Mouse (Mus musculus) thymus, postnatal 0 days (tissue): ENCODE measurements around the gene Btbd6. TPM values are rescaled to one million over a fixed set of nuclear protein-coding genes. Genes with fewer than 3 reads are reported as not detected.

Source experiments
- DNase-seq: peaks from one replicate; pipeline ENCODE4 v3.0.0-alpha.2; 2015; ENCODE audit warnings: low spot score
- polyA plus RNA-seq: library from polyadenylated mRNA; unstranded; fragments of >200 nt; fragmentation: Nextera tagmentation; extraction: Ambion mirVana; gene quantifications from 2 replicates; pipeline ENCODE4 v1.2.1, GENCODE M21; 2015

The Btbd6 gene
- polyA plus RNA-seq, 1 experiment from 2014 or later = 18.0 TPM

DNA sequence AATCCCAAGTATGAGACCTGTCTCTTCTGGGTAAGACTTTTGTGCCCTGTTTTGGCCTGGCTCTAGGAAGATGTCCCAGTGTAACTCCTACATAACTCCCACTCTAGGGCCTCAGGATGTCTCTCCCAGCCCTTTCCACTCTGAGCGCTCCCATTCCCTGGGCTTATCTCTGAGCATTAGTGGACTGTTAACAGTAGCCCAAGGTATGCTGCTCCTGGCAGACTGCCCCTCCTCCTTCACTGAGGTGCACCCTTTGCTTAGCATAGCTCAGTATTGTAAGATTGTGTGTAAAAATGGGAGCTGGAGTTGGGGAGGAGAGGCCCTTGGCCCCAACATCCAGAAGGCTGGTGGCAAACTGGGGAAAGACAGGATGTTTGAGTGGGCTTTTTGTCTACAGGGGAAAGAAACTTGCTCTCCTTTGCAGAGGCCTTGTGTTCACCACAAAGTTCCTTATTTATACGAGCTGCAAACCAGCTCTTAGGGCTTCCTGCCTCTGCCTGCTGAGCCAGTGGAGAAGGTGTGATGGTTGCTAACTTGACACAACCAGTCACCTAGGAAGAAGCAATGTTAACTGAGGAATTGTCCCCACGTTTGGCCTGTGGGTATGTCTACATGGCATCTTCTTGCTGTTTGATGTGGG is 23.2 kb upstream of the Btbd6 start:
- DNase-seq = no peak

DNA sequence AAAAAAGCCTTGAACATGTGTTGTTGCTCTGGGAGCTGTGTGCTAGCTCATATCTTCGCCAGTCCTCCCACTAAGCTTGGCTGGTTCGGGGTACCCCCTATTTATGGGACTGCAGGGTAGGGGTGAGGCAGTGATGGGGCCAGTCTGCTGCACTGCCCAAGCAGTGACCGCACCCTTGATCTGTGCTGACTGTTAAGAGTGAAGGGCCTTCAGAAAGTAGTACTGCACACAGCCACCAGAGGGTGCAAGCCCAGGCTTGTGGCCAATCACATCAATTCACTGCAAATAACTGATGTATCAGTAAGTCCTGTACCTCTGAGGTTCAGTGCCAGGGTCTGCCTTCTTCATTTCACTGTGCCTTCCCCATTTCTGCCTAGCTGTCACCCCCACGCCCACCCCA is 20.5 kb upstream of the Btbd6 start:
- peak; percentile 44 for DNase-seq

DNA sequence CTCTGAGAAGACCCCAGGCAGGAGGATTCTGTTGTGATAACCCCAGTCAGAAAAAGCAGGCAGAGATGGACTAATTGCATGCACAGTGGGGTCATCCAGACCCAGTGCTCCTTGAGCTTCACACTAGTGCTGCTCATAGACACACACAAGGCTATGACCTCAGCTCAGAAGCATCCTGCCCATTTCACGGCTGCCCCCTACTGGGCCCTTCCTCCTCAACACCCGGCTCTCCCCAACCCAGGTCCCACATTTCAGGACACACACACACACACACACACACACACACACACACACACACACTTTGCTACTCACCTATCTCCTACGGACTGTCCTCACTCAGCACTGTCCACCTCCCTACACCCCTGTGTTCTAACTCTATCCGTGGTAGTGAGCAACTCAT is 18.0 kb upstream of the Btbd6 start:
- peak; percentile 50 for DNase-seq

DNA sequence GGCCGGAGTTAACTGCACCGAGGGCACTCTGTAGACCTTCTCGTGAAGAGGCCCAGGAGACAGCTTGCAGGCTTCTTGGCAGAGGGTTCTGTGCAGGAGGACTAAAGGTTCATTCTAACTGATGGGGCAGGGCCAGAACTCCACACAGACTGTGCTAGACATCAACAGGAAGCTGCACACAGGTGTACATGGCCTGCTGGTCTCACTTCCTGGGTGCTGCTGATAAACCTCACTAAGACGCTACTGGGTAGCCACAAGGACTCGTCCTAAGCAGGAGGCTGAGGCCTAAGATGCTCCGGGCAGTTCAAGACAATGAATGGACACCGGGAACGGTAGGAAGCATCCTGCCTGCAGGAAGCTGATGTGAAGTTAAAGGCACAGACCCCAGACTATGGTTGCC is 16.9 kb upstream of the Btbd6 start:
- peak; percentile 70 for DNase-seq

DNA sequence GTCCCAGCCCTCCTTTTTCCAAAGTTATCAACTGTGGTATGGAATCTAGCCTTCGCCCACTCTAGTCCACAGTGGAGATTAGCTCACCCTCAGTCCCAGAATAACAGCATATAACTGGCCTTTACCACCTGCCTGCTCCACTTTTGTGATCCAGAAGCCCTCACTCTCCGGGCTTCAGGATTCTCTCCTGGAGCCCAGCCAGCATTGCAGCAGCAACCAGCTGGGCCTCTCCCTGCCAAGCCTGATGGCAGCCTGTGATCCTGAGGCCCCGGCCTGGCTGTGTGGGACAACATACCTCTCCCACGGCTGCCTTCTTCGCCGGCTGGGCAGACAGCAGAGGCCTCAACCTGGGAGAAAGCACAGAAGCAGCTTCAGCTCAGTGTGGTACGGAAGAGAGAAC is 14.9 kb upstream of the Btbd6 start:
- no peak for DNase-seq

DNA sequence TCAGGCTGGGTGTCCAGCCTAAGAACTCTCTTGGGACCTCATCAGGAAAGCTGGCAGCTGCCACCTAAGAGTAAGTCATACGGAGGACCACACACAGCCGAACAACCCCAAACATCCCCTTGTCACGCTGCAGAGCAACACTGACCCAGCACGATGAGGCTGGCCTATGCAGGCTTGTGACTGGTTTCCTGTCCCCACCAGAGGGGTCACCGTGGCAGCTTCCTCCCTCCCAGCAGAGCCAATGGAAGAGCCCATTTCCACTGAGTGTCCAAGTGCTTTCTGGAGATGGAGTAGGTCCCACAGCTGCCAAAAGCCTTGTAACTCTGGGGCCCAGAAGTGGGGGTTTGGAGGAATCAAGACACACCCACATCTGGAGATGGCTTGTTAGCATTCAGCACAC is 14.4 kb upstream of the Btbd6 start:
- DNase-seq = no peak

DNA sequence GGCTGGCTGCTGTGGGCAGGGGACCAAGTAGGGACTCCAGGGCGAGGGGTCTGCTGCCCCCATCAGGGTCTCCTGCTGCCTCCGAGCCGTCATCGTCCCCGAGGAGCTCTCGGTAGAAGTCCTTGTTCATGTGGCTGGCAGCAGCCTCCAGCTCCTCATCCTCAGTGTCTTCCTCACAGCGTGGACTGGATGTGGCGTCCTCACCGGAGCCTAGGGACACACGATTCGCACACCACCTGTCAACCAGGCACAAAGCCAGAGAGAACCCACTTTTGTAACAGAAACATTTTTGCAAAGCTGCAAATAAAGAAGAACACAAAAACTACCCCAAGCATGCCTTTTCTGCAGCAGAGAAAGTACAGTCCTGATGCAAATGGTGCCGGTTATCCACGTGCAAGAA is 10.5 kb upstream of the Btbd6 start:
- no peak for DNase-seq

DNA sequence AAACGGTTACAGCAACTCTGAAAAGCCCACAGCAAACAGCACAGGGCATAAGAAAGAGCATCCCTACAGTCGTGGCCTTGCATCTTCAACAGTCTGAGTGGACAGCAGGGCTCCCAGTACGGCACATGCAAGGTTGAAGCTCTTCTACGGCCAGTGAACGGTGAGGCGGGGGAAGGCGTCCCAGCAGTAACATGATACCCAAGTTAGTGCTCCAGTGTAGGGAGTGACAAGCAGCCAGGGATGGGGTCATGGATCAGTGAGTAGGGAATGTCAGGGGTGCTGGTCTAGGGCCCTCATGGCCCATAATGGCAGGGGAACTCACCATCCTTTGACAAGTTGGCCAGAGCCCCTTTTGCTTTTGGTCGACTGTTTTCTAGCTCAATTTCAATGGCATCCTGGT is 7.3 kb upstream of the Btbd6 start:
- DNase-seq = no peak

DNA sequence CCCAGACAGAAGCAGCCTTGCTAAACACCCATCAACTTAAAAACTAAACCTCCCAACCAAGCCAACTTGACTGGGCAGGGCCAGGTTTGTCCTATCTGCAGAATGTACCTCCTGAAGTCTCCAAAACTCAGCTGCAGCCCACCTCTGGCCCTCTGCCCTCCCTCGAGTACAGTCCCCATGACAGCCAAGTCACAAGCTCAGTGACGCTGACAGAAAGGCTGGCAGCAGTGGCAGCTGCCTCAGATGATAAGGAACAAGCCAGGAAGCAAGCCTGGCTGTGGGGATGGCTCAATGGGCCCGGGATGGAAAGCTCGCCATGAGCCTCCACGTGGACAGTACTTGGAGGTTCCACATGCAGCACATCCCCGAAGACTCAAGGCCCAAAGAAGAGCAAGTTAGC is 6.7 kb upstream of the Btbd6 start:
- DNase-seq = no peak

DNA sequence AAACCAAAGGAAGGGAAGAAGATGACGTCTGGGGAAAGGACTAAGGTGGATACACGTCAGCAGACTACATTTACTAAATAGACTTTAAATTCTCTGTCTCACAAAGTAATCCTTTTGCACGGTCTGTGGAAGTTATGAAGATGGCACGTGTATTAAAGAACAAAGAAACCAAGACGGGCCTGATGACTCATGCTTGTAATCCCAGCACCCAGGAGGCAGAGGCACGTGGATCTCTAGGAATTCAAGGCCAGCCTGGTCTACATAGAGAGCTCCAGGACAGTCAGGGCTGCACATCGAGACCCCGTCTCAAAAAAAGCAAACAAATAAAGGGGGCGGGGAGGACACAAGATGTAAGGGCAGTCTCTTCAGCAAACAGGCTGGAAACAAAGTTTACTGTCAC is 1.5 kb upstream of the Btbd6 start:
- DNase-seq = no peak

DNA sequence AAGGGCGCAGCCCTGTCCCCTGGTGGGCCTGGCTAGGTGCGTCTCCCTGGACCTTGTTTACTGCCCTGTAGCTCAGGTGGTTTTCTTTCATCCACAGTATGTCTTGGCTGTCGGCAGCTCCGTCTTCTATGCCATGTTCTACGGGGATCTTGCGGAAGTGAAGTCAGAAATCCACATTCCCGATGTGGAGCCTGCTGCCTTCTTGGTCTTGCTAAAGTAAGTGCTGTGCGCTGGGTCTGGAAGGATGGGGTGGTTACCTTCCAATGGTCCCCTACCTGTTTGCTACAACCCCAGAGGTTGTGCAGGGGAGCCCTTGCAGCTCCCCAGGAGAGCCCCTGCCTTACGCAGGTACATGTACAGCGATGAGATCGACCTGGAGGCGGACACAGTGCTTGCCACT is 874 bp downstream of the Btbd6 start:
- no peak for DNase-seq

DNA sequence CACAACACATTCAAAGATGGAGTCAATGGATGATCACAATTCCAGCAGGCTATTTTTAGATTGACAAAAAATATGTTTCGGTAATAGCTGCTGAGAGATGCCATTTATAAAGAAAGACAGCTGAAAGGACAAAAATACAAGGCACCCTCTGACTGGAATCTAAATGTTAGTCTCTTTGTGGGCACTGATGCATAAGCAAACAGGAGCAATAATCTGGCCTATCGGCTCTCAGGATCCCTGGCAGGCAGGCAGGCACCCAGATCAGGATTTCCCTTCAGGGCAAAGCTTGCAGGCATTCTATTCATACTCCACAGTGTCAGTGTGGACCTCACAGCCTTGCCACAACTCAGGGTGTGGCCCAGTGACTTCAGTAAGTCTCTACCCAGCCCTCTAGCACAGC is 5.7 kb downstream of the Btbd6 start:
- no peak for DNase-seq

DNA sequence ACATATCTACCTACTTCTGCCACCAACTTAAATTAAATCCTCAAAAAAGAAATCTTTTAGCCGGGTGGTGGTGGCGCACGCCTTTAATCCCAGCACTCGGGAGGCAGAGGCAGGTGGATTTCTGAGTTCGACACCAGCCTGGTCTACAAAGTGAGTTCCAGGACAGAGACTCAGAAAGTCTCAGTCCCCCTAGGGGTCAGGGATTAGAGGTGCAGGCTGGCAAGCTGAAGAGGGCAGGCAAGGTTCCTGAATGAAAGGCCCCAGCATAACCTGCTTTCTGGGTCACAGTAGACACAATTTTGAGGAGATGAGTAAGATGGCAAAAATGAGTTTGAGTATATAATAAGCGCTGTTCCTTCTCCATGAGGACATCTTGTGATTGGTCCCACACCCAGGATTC is 9.1 kb downstream of the Btbd6 start:
- DNase-seq = peak; percentile 49

DNA sequence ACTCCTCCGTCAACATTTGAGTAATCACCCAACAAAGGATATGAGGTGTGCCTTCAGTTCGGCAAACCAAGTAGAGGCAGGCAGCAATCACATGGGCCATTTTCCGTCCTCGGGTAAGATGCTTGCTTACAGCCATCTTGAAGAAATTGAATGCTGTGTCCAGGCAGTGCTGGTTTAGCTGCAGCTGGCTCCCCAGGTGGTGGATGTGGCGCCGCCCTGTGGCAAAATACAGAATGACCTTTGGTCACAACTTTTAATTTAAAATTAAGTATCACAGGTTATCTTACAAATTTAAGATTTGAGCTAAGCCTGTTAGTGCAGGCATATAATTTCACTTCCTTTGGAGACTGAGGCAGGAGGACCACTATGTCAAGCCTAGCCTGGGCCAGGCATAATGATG is 11.6 kb downstream of the Btbd6 start:
- DNase-seq = peak; percentile 40

DNA sequence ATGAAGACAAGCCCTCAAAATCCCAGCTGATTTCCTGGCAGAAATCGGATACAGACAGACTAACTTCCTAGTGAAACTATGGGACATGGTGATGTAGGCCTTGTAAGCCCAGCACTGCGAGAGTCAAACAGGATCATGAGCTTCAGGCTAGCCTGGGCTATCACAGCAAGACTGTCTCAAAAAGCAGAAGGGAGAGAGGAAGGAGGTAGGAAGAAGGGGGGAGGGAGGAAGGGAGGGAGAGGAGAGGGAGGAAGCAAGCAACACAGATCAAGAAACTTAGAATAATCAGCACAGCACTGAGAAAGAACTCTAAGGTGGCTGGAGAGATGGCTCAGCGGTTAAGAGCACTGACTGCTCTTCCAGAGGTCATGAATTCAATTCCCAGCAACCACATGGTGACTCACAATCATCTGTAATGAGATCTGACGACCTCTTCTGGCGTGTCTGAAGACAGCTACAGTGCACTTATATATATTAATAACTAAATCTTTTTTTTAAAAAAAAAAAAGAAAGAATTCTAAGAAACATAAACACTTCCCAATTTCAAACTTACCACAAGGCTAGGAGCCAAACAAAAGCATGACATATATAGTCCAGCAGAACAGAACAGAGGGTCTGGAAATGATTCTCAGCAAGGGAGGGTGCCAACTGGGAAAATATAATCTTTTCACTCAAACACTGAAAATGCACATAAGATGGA is 14.6 kb downstream of the Btbd6 start:
- DNase-seq = no peak

DNA sequence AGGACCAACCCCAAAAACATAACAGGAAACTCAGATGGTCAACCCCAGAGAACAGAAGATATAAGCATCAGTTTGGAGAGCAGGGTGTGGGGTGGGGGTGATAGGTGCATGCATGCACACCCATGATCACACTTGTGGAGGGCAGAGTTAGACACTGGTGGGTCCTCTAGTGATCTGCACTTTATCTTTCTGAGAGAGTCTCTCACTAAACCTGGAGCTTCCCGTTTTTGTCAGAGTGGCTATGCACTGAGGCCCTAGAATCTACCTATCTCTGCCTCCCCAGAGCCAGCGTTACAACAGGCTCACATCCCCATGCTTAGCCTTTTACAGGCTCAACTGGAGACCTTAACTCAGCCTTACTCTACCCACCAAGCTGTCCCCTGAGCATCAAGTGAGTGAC is 15.2 kb downstream of the Btbd6 start:
- DNase-seq = no peak

DNA sequence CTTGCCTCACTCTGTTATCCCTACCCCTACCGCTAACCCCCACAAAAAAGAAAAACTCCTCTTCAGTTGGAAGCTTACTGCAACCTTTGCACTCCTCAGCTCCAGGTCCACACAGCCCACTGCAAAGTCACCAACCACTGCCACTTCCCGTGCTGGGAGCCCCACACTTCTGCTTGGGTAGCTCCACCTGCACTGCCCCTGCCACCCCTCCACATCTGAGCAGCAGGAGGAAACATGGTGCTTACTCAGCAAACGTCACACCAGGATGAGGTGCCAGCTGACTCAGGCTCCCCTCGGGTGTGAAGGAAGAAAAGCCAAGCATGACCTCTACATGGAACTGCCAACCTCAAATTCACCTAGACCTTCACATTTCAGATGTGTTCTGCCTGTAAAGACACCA is 17.9 kb downstream of the Btbd6 start:
- peak; percentile 89 for DNase-seq

DNA sequence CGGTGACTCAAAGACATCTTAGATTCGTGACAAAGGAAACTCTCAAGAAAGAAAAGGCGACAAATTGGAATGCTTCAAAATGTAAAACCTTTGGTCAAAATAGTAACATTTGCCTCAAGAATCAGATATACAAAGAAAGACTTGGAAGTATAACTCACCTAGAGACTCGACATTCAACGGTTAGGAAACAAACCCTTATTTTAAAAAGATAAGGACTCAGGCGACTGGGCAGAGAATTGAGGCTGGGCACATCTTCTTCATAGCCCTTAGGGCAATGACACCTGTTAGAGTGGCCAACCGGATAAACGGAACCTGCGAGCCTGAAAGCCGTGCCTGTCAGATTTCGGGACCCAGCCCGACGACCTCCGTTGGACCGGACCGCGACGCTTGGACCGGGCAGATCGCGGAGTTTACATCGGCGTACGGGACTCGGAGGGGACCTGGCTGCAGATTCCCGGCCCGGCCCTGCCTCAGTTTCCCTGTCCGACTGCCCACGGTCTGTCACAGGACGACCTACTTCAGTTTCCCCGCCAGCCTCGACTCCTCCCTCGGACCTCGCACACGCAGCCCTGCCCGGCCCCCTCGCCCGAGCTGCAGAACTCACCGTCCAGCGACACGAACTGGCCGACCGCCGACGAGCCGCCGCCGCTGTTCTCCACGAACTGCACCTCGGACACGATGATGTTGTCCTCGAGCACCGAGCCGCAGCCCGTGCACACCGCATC is 23.4 kb downstream of the Btbd6 start:
- no peak for DNase-seq

DNA sequence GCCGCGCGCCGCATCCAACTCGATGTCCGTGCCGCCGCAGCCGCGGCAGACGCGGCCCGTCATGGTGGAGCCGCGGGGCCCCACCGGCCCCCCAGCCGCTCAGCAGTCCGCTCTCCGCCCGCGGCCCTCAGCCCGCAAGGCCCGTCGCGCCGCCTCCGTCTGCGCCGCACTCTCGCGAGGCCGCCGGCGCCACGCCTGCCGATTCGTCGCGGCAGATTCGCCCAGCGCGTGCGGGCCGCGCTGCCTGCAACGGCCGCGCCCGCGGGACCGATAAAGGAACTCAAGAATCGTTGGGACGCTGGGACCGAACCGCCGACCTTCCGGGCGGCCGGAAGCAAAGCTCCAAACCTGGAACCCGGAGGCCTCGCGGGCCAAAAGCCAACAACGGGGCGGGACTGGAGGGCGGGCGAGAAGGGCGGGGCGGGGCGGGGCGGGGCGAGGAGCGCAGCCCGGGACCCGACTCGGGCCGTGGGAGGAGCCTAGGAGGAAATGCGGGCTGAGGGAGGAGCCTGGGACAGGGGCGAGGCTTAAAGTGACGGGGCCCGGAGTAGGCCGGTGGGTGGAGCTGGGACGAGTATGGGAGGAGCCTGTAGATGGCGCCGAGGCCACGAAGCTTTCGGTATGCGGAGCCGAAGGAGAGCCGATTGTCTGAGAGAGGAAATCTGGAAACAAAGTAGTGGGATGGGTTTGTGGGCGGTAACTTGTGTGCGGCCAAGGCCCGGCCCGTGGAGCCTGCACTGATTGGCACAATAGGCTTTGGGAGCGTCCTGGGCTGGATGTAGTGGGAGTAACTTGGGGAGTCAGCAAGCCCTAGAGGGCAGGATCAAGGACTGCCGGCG is 24.2 kb downstream of the Btbd6 start, which contains the start of gene Brf1:
Gene Brf1 (minus strand): TSS at position 411 of the 839 bp plus-strand sequence.
- peak; percentile 98 for DNase-seq

DNA sequence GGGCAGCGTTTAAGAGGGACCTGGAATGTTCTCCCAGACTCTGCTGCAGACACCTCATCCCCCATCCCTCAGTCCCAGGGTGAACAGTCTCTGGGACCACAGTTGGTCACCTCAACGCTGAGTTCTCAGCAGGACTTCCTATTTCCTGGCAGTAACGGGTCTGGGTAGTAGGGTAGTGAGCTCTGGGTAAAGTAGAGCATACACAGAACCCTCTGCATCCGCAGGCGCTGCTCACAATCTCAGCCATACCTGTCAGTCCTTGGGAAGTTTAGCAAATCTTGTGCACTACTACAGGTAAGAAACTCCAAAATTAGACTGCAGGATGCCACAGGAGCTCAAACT is 24.8 kb downstream of the Btbd6 start:
- DNase-seq = no peak

DNA sequence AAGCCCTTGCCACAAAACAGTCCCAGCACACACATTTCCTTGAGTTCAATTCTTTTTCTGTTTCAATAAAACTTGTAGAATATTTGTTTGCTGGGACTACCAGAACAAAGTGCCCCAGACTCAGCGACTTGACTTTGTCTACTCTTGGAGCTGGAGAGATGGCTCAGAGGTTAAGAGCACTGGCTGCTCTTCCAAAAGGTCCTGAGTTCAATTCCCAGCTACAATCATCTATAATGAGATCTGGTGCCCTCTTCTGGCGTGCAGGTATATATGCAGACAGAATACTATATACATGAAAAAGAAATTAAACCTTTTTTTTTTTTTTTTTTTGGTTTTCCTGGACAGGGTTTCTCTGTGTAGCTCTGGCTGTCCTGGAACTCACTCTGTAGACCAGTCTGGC is 26.4 kb downstream of the Btbd6 start:
- DNase-seq = peak; percentile 28

DNA sequence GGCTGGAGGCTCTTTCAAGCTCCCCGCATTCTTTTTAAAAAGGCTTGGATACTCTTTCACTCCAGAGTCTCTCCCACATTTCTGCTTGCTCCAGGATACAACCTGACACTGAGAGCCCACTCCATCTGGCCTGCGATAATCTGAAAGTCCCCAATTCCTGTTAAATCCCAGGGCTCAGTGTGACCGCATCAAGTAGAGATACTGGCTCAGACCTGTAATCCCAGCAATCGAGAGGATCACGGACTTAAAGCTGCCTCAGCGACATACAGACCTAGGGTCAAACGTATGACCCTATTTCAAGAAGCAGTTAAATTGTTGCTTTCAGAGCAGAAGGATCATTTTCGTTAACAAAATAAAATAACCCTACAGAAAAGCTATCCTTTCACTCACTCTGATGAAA is 27.7 kb downstream of the Btbd6 start:
- no peak for DNase-seq
